Mouse (Mus musculus) heart, postnatal 0 days (tissue): Measurements from ENCODE around the gene Atp8b4. TPM values are rescaled to one million over a fixed set of nuclear protein-coding genes. Genes with fewer than 3 reads are reported as not detected.
"Not testable (repeated sequence)": the region's sequence is repeated elsewhere in the genome, so short reads cannot be mapped to it uniquely, and the experiment has no call there.

Experiments used
- ATAC-seq: fragments of 200-750 bp; cut with Nextera tagmentation; 2 replicates; pipeline ENCODE4 v1.8.0; 2017; ENCODE audit warnings: low read depth, moderate number of reproducible peaks, moderate library complexity; ENCODE audit not compliant: insufficient read depth
- DNase-seq: peaks from one replicate; pipeline ENCODE4 v3.0.0-alpha.2; 2016; ENCODE audit warnings: low spot score
- H3K27ac ChIP-seq: fragments of 300-500 bp; sonication (generic); 2 replicates; pipeline ENCODE4 v1.5.1; 2014; ENCODE audit warnings: low read depth, mild to moderate bottlenecking
- H3K27me3 ChIP-seq: fragments of 300-500 bp; sonication (generic); 2 replicates; pipeline ENCODE4 v1.6.1; 2014; ENCODE audit warnings: low read length, mixed read lengths; ENCODE audit not compliant: control insufficient read depth, insufficient read depth
- H3K36me3 ChIP-seq: fragments of 300-500 bp; sonication (generic); replicated peaks from 2 replicates; pipeline ENCODE4 v1.6.1; 2014; ENCODE audit warnings: low read length, mixed read lengths; ENCODE audit not compliant: control insufficient read depth, insufficient read depth
- H3K4me1 ChIP-seq: fragments of 300-500 bp; sonication (generic); 2 replicates; pipeline ENCODE4 v1.6.1; 2014; ENCODE audit warnings: antibody characterized with exemption; ENCODE audit not compliant: control insufficient read depth, insufficient read depth
- H3K4me2 ChIP-seq: fragments of 300-500 bp; sonication (generic); 2 replicates; pipeline ENCODE4 v1.6.1; 2014; ENCODE audit warnings: low read depth, mild to moderate bottlenecking, low read length, moderate library complexity
- H3K4me3 ChIP-seq: fragments of 300-500 bp; sonication (generic); 2 replicates; pipeline ENCODE4 v1.5.1; 2014; ENCODE audit warnings: low read depth, low read length
- H3K9ac ChIP-seq: fragments of 300-500 bp; sonication (generic); replicated peaks from 2 replicates; pipeline ENCODE4 v1.6.1; 2014; ENCODE audit warnings: low read depth, low read length, mixed read lengths
- H3K9me3 ChIP-seq: fragments of 300-500 bp; sonication (generic); replicated peaks from 2 replicates; pipeline ENCODE4 v1.6.1; 2016; ENCODE audit warnings: low read length; ENCODE audit not compliant: control insufficient read depth
- CTCF ChIP-seq: IDR thresholded peaks from 2 replicates; pipeline ENCODE4 v1.5.1; 2016; ENCODE audit warnings: antibody characterized with exemption, control low read depth, low read depth
- EP300 ChIP-seq: IDR thresholded peaks from 2 replicates; pipeline ENCODE4 v1.6.1; 2016; ENCODE audit warnings: antibody characterized with exemption, low read depth
- WGBS: fragments of 180-500 bp; shearing (Covaris S2); extraction: QIAGEN DNeasy Blood & Tissue Kit; methylation state at CpG from one replicate; pipeline ENCODE4 v1.1.7; 2014; 5-methylcytosine and 5-hydroxymethylcytosine counted together
- polyA plus RNA-seq: library from polyadenylated mRNA; unstranded; fragments of >200 nt; fragmentation: Nextera tagmentation; extraction: Ambion mirVana; gene quantifications from 2 replicates; pipeline ENCODE4 v1.2.1, GENCODE M21; 2015
- total RNA-seq: library from RNA; depleted of rRNA; stranded (reverse); fragments of >200 nt; gene quantifications from 2 replicates; pipeline ENCODE4 v1.2.3, GENCODE M21; 2014; ENCODE audit warnings: low replicate concordance

Atp8b4 gene
- total and polyA plus RNA-seq, 2 experiments from 2014 or later: 0.27 TPM; not detected in 1

DNA sequence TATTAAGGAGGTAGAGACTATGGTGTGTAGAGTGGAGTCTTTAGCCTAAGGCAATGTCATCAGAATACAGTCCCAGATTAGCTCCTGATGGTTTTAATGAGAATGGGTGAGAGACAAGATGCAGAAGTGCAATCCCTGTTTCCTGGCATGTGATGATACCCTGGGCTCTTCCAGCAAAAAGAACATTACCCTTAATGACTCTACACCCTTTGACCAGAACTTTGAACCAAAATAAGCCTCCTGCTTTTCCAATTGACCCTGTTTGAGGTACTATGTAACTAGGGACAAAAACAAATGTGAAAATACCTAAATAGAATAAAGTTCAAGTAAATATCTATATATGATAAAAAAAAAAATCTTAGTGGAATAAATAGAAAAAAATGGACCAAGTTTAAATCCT, 37.2 kb upstream of the Atp8b4 start:
- H3K4me1 ChIP-seq: peaks cover 5% of the 10 kb centered on the region; the same call in 1 of the 2 replicates
- H3K36me3 ChIP-seq: no peaks in the 10 kb centered on the region
- DNase-seq (no peak), ATAC-seq (no peak)
- no peaks in the 10 kb centered on the region for H3K9me3 ChIP-seq
- no peak overlapping the region for H3K4me3 ChIP-seq
- no peak overlapping the region for H3K4me2 ChIP-seq
- no peaks in the 10 kb centered on the region for H3K27me3 ChIP-seq
- TF ChIP-seq EP300: no peak
- TF ChIP-seq CTCF: no peak
- H3K9ac ChIP-seq: no peak overlapping the region
- H3K27ac ChIP-seq: no peak overlapping the region

DNA sequence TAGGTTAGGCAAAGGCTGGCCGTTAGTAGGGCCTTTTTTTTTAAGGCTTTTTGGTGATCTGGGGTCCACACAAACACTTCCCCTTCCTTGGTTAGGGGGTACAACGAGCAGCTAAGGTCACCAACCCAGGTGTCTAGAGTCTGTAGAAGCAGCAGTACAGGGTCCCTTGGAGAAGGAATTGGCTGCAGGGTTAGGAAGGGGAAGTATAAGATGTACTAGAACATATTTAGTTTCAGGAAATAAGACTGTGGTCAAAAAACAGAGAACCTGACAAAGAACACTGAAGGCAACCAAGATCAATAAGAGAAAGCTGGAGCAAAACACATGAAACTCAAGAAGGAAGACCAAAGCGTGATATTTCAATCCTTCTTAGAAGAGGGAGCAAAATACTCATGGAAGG, 30.1 kb upstream of the Atp8b4 start:
- Histone ChIP-seq H3K4me2 (no peak overlapping the region), H3K4me1 (no peaks in the 10 kb centered on the region), H3K27me3 (no peaks in the 10 kb centered on the region), H3K9ac (no peak overlapping the region), H3K4me3 (no peak overlapping the region), H3K9me3 (no peaks in the 10 kb centered on the region), H3K36me3 (no peaks in the 10 kb centered on the region), H3K27ac (no peak overlapping the region)
- ATAC-seq (no peak), DNase-seq (no peak)
- 71% methylated on average over 3 of the region's 3 CpGs for WGBS
- TF ChIP-seq EP300 (no peak), CTCF (no peak)

DNA sequence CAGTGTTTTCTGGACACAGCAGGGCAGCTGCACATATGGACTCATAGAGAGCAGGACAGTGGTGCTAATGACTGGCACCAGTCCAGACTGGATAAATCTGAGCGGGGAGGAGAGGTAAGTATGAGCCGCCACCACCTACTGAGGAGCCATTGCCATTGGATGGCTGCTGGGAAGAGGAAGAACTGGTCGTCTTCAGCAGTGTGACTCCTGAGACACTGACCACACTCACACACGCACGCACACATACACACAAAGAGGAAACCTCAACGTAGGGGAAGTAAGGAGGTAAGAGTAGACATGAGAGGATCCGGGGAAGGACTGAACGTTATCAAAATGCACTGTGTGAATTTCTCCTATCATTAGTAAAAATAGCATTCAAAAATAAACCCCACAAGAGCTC, 27.0 kb upstream of the Atp8b4 start:
- H3K9ac ChIP-seq: no peak overlapping the region
- no peaks in the 10 kb centered on the region for H3K4me1 ChIP-seq
- no peak for TF ChIP-seq CTCF
- TF ChIP-seq EP300: no peak
- no peak overlapping the region for H3K4me2 ChIP-seq
- no peak overlapping the region for H3K27ac ChIP-seq
- H3K27me3 ChIP-seq: no peaks in the 10 kb centered on the region
- no peak overlapping the region for H3K4me3 ChIP-seq
- 70% methylated on average over 8 of the region's 8 CpGs for WGBS
- H3K9me3 ChIP-seq: no peaks in the 10 kb centered on the region
- DNase-seq (no peak), ATAC-seq (no peak)
- no peaks in the 10 kb centered on the region for H3K36me3 ChIP-seq

DNA sequence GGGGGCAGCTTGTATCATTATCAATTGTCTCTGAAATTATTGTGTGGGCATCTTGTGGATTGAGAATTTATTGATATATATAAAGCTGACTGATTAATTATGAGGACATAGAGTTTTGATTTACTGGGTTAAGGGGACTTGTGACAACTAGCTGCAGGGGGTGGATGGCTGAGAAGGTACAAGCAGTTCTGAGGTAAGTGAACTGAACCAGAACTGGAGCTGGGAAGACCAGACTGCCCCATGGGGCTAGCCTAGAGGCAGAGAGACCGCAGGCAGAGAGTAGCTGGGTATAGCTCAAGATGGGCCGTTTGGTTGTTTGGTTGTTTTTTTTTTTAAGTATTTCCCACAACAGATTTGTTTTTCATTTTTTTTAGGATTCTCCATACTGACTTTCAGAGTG, 23.8 kb upstream of the Atp8b4 start:
- WGBS: 81% methylated on average over 2 of the region's 2 CpGs
- TF ChIP-seq CTCF (no peak), EP300 (no peak)
- Histone ChIP-seq H3K27ac (no peak overlapping the region), H3K4me3 (no peak overlapping the region), H3K4me2 (no peak overlapping the region), H3K4me1 (no peaks in the 10 kb centered on the region), H3K27me3 (no peaks in the 10 kb centered on the region), H3K9me3 (no peaks in the 10 kb centered on the region), H3K9ac (no peak overlapping the region), H3K36me3 (no peaks in the 10 kb centered on the region)
- DNase-seq: no peak
- ATAC-seq: no peak

DNA sequence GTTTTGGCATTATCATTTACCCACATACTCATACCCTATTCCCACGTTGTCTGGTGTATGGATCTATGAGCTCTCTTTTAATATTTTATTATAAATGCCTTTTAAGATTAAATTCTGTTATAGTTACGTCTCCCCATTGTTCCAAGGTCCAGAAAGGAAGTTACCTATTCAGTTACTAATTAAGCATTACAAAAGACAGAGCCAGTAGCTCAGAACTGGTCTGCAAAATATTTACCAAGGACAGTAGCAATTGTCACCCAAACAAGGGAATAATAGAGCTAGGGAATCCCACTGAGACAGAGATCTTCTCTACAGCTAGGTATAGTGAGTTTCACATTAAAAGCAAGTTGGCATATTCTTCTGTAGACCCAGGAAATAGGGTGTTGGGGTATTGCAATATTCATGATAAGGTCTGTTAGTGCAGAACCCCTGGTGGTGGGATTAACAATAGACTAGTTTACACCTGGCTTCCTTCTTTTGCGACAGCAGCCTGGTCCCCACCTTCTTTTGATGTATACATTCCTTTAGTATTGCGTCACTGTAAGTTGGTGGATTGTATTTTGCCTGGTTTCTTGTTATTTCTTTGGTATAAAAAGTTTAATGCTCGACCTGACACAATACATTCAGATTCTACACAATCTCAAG, 22.7 kb upstream of the Atp8b4 start:
- not testable (repeated sequence) for DNase-seq, H3K27ac ChIP-seq, H3K4me1 ChIP-seq, H3K4me2 ChIP-seq, H3K36me3 ChIP-seq, ATAC-seq, H3K27me3 ChIP-seq, H3K9me3 ChIP-seq, H3K4me3 ChIP-seq, H3K9ac ChIP-seq
- 64% methylated on average over 5 of the region's 5 CpGs for WGBS

DNA sequence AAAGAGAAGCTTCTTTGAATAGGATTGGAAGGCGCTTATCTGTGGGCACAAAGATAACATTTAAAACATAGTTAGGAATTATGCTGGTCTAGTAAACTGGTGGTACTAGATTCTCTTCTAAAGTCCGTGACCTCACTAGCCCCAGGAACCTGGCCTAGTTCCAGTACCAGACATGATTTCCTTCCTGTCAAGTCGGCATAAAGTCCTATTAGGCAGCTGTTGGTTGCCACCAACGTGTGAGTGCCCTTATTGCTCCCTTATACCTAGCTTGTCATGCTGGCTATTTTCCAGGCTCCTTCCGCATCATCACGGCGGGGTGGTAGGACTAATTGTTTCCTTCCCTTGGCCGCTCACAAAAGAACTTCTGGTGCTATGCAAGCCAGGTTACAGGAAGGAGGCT, 21.6 kb upstream of the Atp8b4 start:
- Histone ChIP-seq H3K4me1 (no peaks in the 10 kb centered on the region), H3K27me3 (no peaks in the 10 kb centered on the region), H3K27ac (no peak overlapping the region), H3K4me3 (no peak overlapping the region), H3K9me3 (no peaks in the 10 kb centered on the region), H3K36me3 (no peaks in the 10 kb centered on the region), H3K4me2 (no peak overlapping the region), H3K9ac (no peak overlapping the region)
- DNase-seq (no peak), ATAC-seq (no peak)
- TF ChIP-seq CTCF (no peak), EP300 (no peak)
- 56% methylated on average over 8 of the region's 8 CpGs for WGBS
